Mouse (Mus musculus): ENCODE measurements around the gene Olfr38. TPM values are rescaled to one million over a fixed set of nuclear protein-coding genes. Genes with fewer than 3 reads are reported as not detected.

Gene Olfr38
- polyA plus RNA-seq (2014; fragmentation: Illumina TruSeq; extraction: RNeasy Lipid Tissue Mini Kit (QIAGEN cat#74804); ENCODE audit: low read depth, low replicate concordance): not detected

GRCm38 (mm10) chr6:42756104-42756503 lies at the start of gene Olfr38:
TSS of gene Olfr38 (plus strand) at chr6:42756404.

GRCm38 (mm10) chr6:42709291-42710211 lies 46.7 kb upstream of the Olfr38 start, which contains the start of gene Tcaf1:
TSS of gene Tcaf1 (minus strand) at chr6:42710088.

GRCm38 (mm10) chr6:42739071-42739470 lies 17.1 kb upstream of the Olfr38 start, which contains the start of gene Olfr453:
TSS of gene Olfr453 (plus strand) at chr6:42739371.

GRCm38 (mm10) chr6:42784793-42785192 lies 28.6 kb downstream of the Olfr38 start, which contains the start of gene Olfr452:
TSS of gene Olfr452 (plus strand) at chr6:42785093.

GRCm38 (mm10) chr6:42811639-42812038 lies 55.4 kb downstream of the Olfr38 start, which contains the start of gene Olfr450:
TSS of gene Olfr450 (plus strand) at chr6:42811939.

Other genes with a start within 250 kb of the Olfr38 start
- not detected for gene Olfr455, start 208.8 kb upstream of the Olfr38 start, polyA plus RNA-seq (2014; fragmentation: Illumina TruSeq; extraction: RNeasy Lipid Tissue Mini Kit (QIAGEN cat#74804); ENCODE audit: low read depth, low replicate concordance)
- not detected for gene Tcaf3, start 158.7 kb upstream of the Olfr38 start, polyA plus RNA-seq (2014; fragmentation: Illumina TruSeq; extraction: RNeasy Lipid Tissue Mini Kit (QIAGEN cat#74804); ENCODE audit: low read depth, low replicate concordance)
- 2.6 TPM for gene Tcaf2, start 111.2 kb upstream of the Olfr38 start, polyA plus RNA-seq (2014; fragmentation: Illumina TruSeq; extraction: RNeasy Lipid Tissue Mini Kit (QIAGEN cat#74804); ENCODE audit: low read depth, low replicate concordance)
- gene Tcaf1, start 46.3 kb upstream of the Olfr38 start, polyA plus RNA-seq (2014; fragmentation: Illumina TruSeq; extraction: RNeasy Lipid Tissue Mini Kit (QIAGEN cat#74804); ENCODE audit: low read depth, low replicate concordance): 10.7 TPM
- gene Olfr453, start 17.0 kb upstream of the Olfr38 start, polyA plus RNA-seq (2014; fragmentation: Illumina TruSeq; extraction: RNeasy Lipid Tissue Mini Kit (QIAGEN cat#74804); ENCODE audit: low read depth, low replicate concordance): not detected
- gene Olfr452, start 28.7 kb downstream of the Olfr38 start, polyA plus RNA-seq (2014; fragmentation: Illumina TruSeq; extraction: RNeasy Lipid Tissue Mini Kit (QIAGEN cat#74804); ENCODE audit: low read depth, low replicate concordance): not detected
- not detected for gene Olfr450, start 55.5 kb downstream of the Olfr38 start, polyA plus RNA-seq (2014; fragmentation: Illumina TruSeq; extraction: RNeasy Lipid Tissue Mini Kit (QIAGEN cat#74804); ENCODE audit: low read depth, low replicate concordance)
- not detected for gene Olfr449, start 78.0 kb downstream of the Olfr38 start, polyA plus RNA-seq (2014; fragmentation: Illumina TruSeq; extraction: RNeasy Lipid Tissue Mini Kit (QIAGEN cat#74804); ENCODE audit: low read depth, low replicate concordance)
- gene Olfr448, start 134.0 kb downstream of the Olfr38 start, polyA plus RNA-seq (2014; fragmentation: Illumina TruSeq; extraction: RNeasy Lipid Tissue Mini Kit (QIAGEN cat#74804); ENCODE audit: low read depth, low replicate concordance): not detected
- gene Olfr447, start 152.5 kb downstream of the Olfr38 start, polyA plus RNA-seq (2014; fragmentation: Illumina TruSeq; extraction: RNeasy Lipid Tissue Mini Kit (QIAGEN cat#74804); ENCODE audit: low read depth, low replicate concordance): not detected
- gene Olfr446, start 165.0 kb downstream of the Olfr38 start, polyA plus RNA-seq (2014; fragmentation: Illumina TruSeq; extraction: RNeasy Lipid Tissue Mini Kit (QIAGEN cat#74804); ENCODE audit: low read depth, low replicate concordance): not detected
- not detected for gene Olfr444, start 192.7 kb downstream of the Olfr38 start, polyA plus RNA-seq (2014; fragmentation: Illumina TruSeq; extraction: RNeasy Lipid Tissue Mini Kit (QIAGEN cat#74804); ENCODE audit: low read depth, low replicate concordance)